Mouse (Mus musculus) lung, postnatal 0 days (tissue): Measurements from ENCODE around the gene Itgav. TPM values are rescaled to one million over a fixed set of nuclear protein-coding genes. Genes with fewer than 3 reads are reported as not detected.
A peak's percentile ranks its signal among the peaks of the same experiment; 100 is the strongest.

Experiments
- ATAC-seq: fragments of 200-750 bp; cut with Nextera tagmentation; 2 replicates; pipeline ENCODE4 v1.8.0; 2017; ENCODE audit warnings: moderate library complexity
- DNase-seq: peaks from one replicate; pipeline ENCODE4 v3.0.0-alpha.2; 2016; ENCODE audit warnings: low spot score
- H3K27ac ChIP-seq: fragments of 300-500 bp; sonication (generic); 2 replicates; pipeline ENCODE4 v1.5.1; 2014; ENCODE audit warnings: antibody characterized with exemption, mild to moderate bottlenecking, low read length, mixed read lengths
- H3K27me3 ChIP-seq: fragments of 300-500 bp; sonication (generic); replicated peaks from 2 replicates; pipeline ENCODE4 v1.6.1; 2014; ENCODE audit warnings: low read length, mixed read lengths; ENCODE audit not compliant: insufficient read depth
- H3K36me3 ChIP-seq: fragments of 300-500 bp; sonication (generic); 2 replicates; pipeline ENCODE4 v1.6.1; 2014; ENCODE audit warnings: low read length, mixed read lengths; ENCODE audit not compliant: insufficient read depth
- H3K4me1 ChIP-seq: fragments of 300-500 bp; sonication (generic); 2 replicates; pipeline ENCODE4 v1.6.1; 2014; ENCODE audit warnings: antibody characterized with exemption, low read depth, low read length, mixed read lengths; ENCODE audit not compliant: insufficient read depth
- H3K4me2 ChIP-seq: fragments of 300-500 bp; sonication (generic); replicated peaks from 2 replicates; pipeline ENCODE4 v1.6.1; 2014; ENCODE audit warnings: low read depth, mild to moderate bottlenecking, low read length, moderate library complexity, mixed read lengths
- H3K4me3 ChIP-seq: fragments of 300-500 bp; sonication (generic); 2 replicates; pipeline ENCODE4 v1.5.1; 2014; ENCODE audit warnings: low read depth, low read length
- H3K9ac ChIP-seq: fragments of 300-500 bp; sonication (generic); replicated peaks from 2 replicates; pipeline ENCODE4 v1.6.1; 2014; ENCODE audit warnings: low read depth, mild to moderate bottlenecking
- H3K9me3 ChIP-seq: fragments of 300-500 bp; sonication (generic); 2 replicates; pipeline ENCODE4 v1.6.1; 2016; ENCODE audit warnings: low read length, mixed read lengths
- CTCF ChIP-seq: IDR thresholded peaks from 2 replicates; pipeline ENCODE4 v1.5.1; 2016; ENCODE audit warnings: antibody characterized with exemption, mild to moderate bottlenecking
- EP300 ChIP-seq: IDR thresholded peaks from 2 replicates; pipeline ENCODE4 v1.6.1; 2016; ENCODE audit warnings: antibody characterized with exemption, mild to moderate bottlenecking, control low read depth
- WGBS: fragments of 180-500 bp; shearing (Covaris S2); extraction: QIAGEN DNeasy Blood & Tissue Kit; methylation state at CpG from one replicate; pipeline ENCODE4 v1.1.7; 2014; 5-methylcytosine and 5-hydroxymethylcytosine counted together
- polyA plus RNA-seq: library from polyadenylated mRNA; unstranded; fragments of >200 nt; fragmentation: Nextera tagmentation; extraction: Ambion mirVana; gene quantifications from 2 replicates; pipeline ENCODE4 v1.2.1, GENCODE M21; 2015

The Itgav gene
- polyA plus RNA-seq, 1 experiment from 2014 or later = 90.8 TPM

- H3K9ac ChIP-seq = no peak overlapping the region
- DNase-seq = no peak
- no peak overlapping the region for H3K27ac ChIP-seq
- H3K4me3 ChIP-seq = peak overlapping the region; percentile 55
- no peaks in the 10 kb centered on the region for H3K36me3 ChIP-seq
- no peak for TF ChIP-seq EP300
- TF ChIP-seq CTCF = no peak
- 13% methylated on average over 10 of the region's 10 CpGs for WGBS
- H3K4me2 ChIP-seq = peak overlapping the region; percentile 88
- no peaks in the 10 kb centered on the region for H3K27me3 ChIP-seq
- no peaks in the 10 kb centered on the region for H3K9me3 ChIP-seq
- ATAC-seq = no peak
- H3K4me1 ChIP-seq = peaks cover 3% of the 10 kb centered on the region; the same call in 1 of the 2 replicates
Observed at GRCm38 (mm10) chr2:83813273-83813892, 89.2 kb downstream of the Itgav start.

DNA sequence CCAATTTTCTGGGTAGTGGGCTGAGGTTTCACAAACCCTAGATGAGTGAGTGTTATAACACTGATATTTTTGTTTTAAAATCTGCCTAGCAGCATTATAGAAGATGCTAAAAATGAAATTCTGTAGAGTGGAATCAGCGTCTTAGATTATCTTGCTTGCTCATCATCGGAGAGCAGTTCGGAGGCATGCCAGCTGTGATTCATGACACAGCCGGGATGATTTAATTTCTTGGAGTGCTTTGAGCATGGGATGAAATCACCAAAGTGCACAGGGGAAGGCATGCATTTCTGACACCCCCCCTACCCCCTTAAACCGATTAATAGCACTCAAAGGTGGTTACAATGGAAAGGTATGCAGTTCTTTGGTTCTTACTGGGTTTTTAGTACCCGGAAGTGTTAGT is 89.8 kb downstream of the Itgav start:
- ATAC-seq = no peak

GRCm38 (mm10) chr2:83816147-83816546 is 92.0 kb downstream of the Itgav start:
- Histone ChIP-seq H3K4me2 (no peak overlapping the region), H3K4me3 (no peak overlapping the region), H3K27ac (no peak overlapping the region), H3K36me3 (no peaks in the 10 kb centered on the region), H3K4me1 (peaks cover 3% of the 10 kb centered on the region; the same call in 1 of the 2 replicates), H3K27me3 (no peaks in the 10 kb centered on the region), H3K9ac (no peak overlapping the region), H3K9me3 (no peaks in the 10 kb centered on the region)
- ATAC-seq (no peak), DNase-seq (no peak)
- 63% methylated on average over 6 of the region's 6 CpGs for WGBS
- TF ChIP-seq EP300 (no peak), CTCF (no peak)

More for the DNA sequence above, 89.8 kb downstream of the Itgav start:
- Histone ChIP-seq H3K27ac (no peak overlapping the region), H3K4me3 (no peak overlapping the region), H3K4me1 (peaks cover 3% of the 10 kb centered on the region; the same call in 1 of the 2 replicates), H3K9me3 (no peaks in the 10 kb centered on the region), H3K4me2 (no peak overlapping the region), H3K27me3 (no peaks in the 10 kb centered on the region), H3K9ac (no peak overlapping the region), H3K36me3 (no peaks in the 10 kb centered on the region)
- TF ChIP-seq EP300 = no peak
- TF ChIP-seq CTCF = no peak
- 53% methylated on average over 6 of the region's 6 CpGs for WGBS
- DNase-seq = no peak

DNA sequence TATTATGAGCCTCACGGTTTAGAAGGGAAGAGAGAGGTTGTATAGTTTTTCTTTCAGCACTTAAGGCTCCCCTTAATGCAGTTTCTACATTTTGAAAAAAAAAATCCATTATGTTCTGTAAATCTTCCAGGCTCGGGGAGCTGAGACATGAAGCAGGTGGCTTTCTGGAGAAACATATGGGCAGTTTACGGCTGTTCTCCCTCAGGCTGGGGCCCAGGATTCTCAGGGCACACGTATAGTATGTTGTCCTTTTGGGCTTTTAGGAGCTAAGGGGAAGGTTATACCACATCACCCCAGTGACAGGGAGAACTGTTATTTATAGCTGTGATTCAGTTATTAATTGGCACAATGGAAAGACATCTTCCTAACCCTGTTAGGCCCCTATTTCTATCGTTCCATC is 101.0 kb downstream of the Itgav start:
- TF ChIP-seq CTCF = no peak
- ATAC-seq = no peak
- Histone ChIP-seq H3K27ac (no peak overlapping the region), H3K9me3 (no peaks in the 10 kb centered on the region), H3K27me3 (no peaks in the 10 kb centered on the region), H3K4me3 (no peak overlapping the region), H3K36me3 (no peaks in the 10 kb centered on the region), H3K4me1 (no peaks in the 10 kb centered on the region), H3K9ac (no peak overlapping the region), H3K4me2 (no peak overlapping the region)
- WGBS = 66% methylated on average over 5 of the region's 5 CpGs
- no peak for DNase-seq

DNA sequence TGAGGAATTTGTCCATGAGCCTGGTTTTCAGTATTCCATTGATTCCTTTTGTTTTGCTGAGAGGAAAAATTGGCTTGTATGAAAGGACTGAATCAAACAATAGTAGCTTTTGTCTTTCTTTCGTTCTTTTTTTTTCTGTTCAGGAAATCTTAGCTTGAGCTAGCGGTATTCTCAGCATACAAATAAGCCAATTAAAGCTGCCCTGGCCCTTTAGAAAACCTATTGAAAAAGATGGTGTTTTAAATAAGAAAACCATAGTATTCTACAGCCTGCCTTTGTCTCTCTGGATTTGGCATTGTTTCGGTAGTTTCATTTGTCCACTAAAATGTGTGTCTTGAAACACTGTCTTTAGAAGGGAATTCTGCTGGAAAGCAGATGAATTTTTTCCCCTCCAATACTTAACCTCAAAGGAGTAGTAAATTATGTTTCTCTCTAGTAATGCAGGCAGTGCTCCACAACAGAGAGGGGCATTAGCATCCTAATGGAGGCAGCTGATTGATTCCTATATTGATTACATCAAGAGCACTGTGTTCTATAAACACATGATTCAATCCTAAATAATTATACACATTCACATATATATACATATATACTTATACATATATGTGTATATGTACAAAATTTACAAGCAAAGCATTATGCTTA is 104.8 kb downstream of the Itgav start:
- Histone ChIP-seq H3K4me2 (no peak overlapping the region), H3K36me3 (no peaks in the 10 kb centered on the region), H3K4me3 (no peak overlapping the region), H3K27me3 (no peaks in the 10 kb centered on the region), H3K27ac (no peak overlapping the region), H3K4me1 (no peaks in the 10 kb centered on the region), H3K9me3 (no peaks in the 10 kb centered on the region), H3K9ac (no peak overlapping the region)
- DNase-seq = no peak
- TF ChIP-seq EP300 (no peak), CTCF (no peak)
- WGBS = 76% methylated on average over 3 of the region's 3 CpGs
- no peak for ATAC-seq

DNA sequence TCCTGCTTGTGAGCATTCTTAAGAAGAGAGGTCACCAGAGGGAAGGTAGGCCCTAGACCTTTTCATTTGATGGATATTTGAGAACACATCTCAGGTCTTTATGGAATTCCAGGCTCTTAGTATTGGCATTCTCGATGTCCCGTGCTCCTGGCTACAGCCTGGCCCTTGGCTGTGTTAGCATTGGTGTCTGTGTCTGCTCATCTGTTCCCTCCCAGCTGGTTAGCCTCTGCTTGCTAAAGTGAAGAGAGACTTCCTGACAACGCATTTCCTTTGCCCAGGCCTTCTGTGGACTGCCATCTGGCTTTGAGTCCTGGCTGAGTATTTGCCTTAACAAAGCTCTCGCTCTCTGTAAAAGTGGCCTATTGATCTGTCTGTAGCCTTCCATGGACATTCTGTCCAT is 108.7 kb downstream of the Itgav start:
- Histone ChIP-seq H3K27ac (no peak overlapping the region), H3K27me3 (no peaks in the 10 kb centered on the region), H3K4me1 (no peaks in the 10 kb centered on the region), H3K36me3 (no peaks in the 10 kb centered on the region), H3K4me2 (no peak overlapping the region), H3K9me3 (no peaks in the 10 kb centered on the region), H3K4me3 (no peak overlapping the region), H3K9ac (no peak overlapping the region)
- DNase-seq = no peak
- TF ChIP-seq EP300 (no peak), CTCF (no peak)
- 65% methylated on average over 4 of the region's 4 CpGs for whole genome bisulfite sequencing
- no peak for ATAC-seq
